Comparison of ENCODE assay signal across 24 mouse cellular contexts in genomic region chr13:20383875-20384274, GRCm38 (mm10).
DNase-seq lines count a peak whose midpoint lies in the region; ATAC-seq and TF ChIP-seq lines count a peak whose summit lies in the region.
"Had no signal": no experiment of that assay in that cellular context is flagged by ENCODE, and none has a peak within 500 bp of the region (broad histone marks: within the 10 kb centered on the region; RNA-seq: fewer than 3 reads in every experiment).

No protein-coding gene starts in this region.

- TF ChIP-seq CTCF in lung, adult 2 months (IDR thresholded peaks at IDR 0.05; ENCODE audit: insufficient read depth, low read length): no peak
- TF ChIP-seq CTCF in ES-Bruce4 (IDR thresholded peaks at IDR 0.05; ENCODE audit: low read depth, low read length): no peak

- ATAC-seq in midbrain, embryonic 16.5 days: no peak
- no peak for ATAC-seq in forebrain, embryonic 12.5 days (ENCODE audit: low FRiP score)
- ATAC-seq: activated CD4-positive, CD25-positive, alpha-beta regulatory T cell, adult 4 months; hindbrain, postnatal 0 days had no signal

- no peaks in the 10 kb centered on the region for H3K36me3 ChIP-seq in ES-Bruce4 (ENCODE audit: control insufficient read depth, insufficient read depth, low read length, poor library complexity, severe bottlenecking)
- no peaks in the 10 kb centered on the region for H3K36me3 ChIP-seq in midbrain, embryonic 16.5 days (ENCODE audit: control insufficient read depth, insufficient read depth, low read length)
- no peaks in the 10 kb centered on the region for H3K36me3 ChIP-seq in forebrain, embryonic 12.5 days (replicated peaks)
- H3K36me3 ChIP-seq: G1E; heart, embryonic 15.5 days; limb, embryonic 15.5 days had no signal

- H3K27me3 ChIP-seq in ES-Bruce4 (ENCODE audit: control insufficient read depth, insufficient read depth, low read length, poor library complexity, severe bottlenecking): no peaks in the 10 kb centered on the region
- no peaks in the 10 kb centered on the region for H3K27me3 ChIP-seq in midbrain, embryonic 16.5 days (ENCODE audit: control insufficient read depth, insufficient read depth, low read depth, low read length)
- H3K27me3 ChIP-seq in forebrain, embryonic 12.5 days: no peaks in the 10 kb centered on the region
- H3K27me3 ChIP-seq: heart, embryonic 15.5 days; limb, embryonic 15.5 days had no signal

- H3K9ac ChIP-seq in ES-Bruce4 (ENCODE audit: low read depth, poor library complexity, severe bottlenecking): no peak overlapping the region
- H3K9ac ChIP-seq in midbrain, embryonic 16.5 days (ENCODE audit: low read depth, low read length): no peak overlapping the region
- H3K9ac ChIP-seq in forebrain, embryonic 12.5 days: no peak overlapping the region
- H3K9ac ChIP-seq: heart, embryonic 15.5 days; limb, embryonic 15.5 days had no signal

- H3K9me3 ChIP-seq in ES-Bruce4 (replicated peaks; ENCODE audit: control insufficient read depth, insufficient read depth, low read length, poor library complexity, severe bottlenecking): 0 out of 2 replicates have a peak, but pooled peaks cover 4% of the 10 kb centered on the region
- no peaks in the 10 kb centered on the region for H3K9me3 ChIP-seq in midbrain, embryonic 16.5 days (replicated peaks; ENCODE audit: control insufficient read depth, low read length, poor library complexity, severe bottlenecking)
- H3K9me3 ChIP-seq in forebrain, embryonic 12.5 days: no peaks in the 10 kb centered on the region
- H3K9me3 ChIP-seq: G1E; heart, embryonic 15.5 days; limb, embryonic 15.5 days had no signal

- no peak overlapping the region for H3K4me2 ChIP-seq in midbrain, embryonic 16.5 days (ENCODE audit: low read length)
- H3K4me2 ChIP-seq in forebrain, embryonic 12.5 days: no peak overlapping the region
- H3K4me2 ChIP-seq: heart, embryonic 15.5 days; limb, embryonic 15.5 days had no signal

- DNase-seq in lung, adult 18-20 months: peak; percentile 9 to 31
- no peak for DNase-seq in lung, adult 2 months
- peak; percentile 34 for DNase-seq in fibroblast of lung, adult 2 months (ENCODE audit: low read depth)
- DNase-seq in lung, postnatal 36 days: peak; percentile 46
- DNase-seq: cerebellum, adult 2 months; cerebellum, postnatal 36 days; gastrocnemius, postnatal 36 days; kidney, adult 2 months; kidney, postnatal 14 days; layer of hippocampus, postnatal 36 days; midbrain, embryonic 14.5 days; retina, postnatal 1 day; right cerebral cortex, postnatal 4 days; thymus, postnatal 36 days had no signal

- TF ChIP-seq EP300 in ES-Bruce4 (IDR thresholded peaks at IDR 0.05; ENCODE audit: insufficient read depth, low read depth, low read length): no peak

- H3K4me3 ChIP-seq in lung, adult 2 months (replicated peaks; ENCODE audit: extremely low read depth, low read depth, low read length): no peak overlapping the region
- no peak overlapping the region for H3K4me3 ChIP-seq in ES-Bruce4 (ENCODE audit: low read depth, low read length)
- no peak overlapping the region for H3K4me3 ChIP-seq in midbrain, embryonic 16.5 days (ENCODE audit: low read depth, low read length)
- no peak overlapping the region for H3K4me3 ChIP-seq in forebrain, embryonic 12.5 days (replicated peaks)
- H3K4me3 ChIP-seq: heart, embryonic 15.5 days; layer of hippocampus, adult 2 months; limb, embryonic 15.5 days; myocyte had no signal

- 76% methylated on average over 1 of the region's 1 CpGs for WGBS in lung, adult 2 months
- WGBS in midbrain, embryonic 16.5 days: 97% methylated on average over 1 of the region's 1 CpGs
- WGBS in forebrain, embryonic 12.5 days: 93% methylated on average over 1 of the region's 1 CpGs

- H3K4me1 ChIP-seq in lung, adult 2 months (ENCODE audit: control insufficient read depth, insufficient read depth, low read length): peaks cover 6% of the 10 kb centered on the region; the same call in 1 of the 2 replicates
- peaks cover 4% of the 10 kb centered on the region for H3K4me1 ChIP-seq in ES-Bruce4 (ENCODE audit: control insufficient read depth, insufficient read depth, low read length)
- no peaks in the 10 kb centered on the region for H3K4me1 ChIP-seq in midbrain, embryonic 16.5 days (ENCODE audit: control insufficient read depth, insufficient read depth, low read length)
- H3K4me1 ChIP-seq in forebrain, embryonic 12.5 days: no peaks in the 10 kb centered on the region
- H3K4me1 ChIP-seq: heart, embryonic 15.5 days; limb, embryonic 15.5 days had no signal

- no peak for TF ChIP-seq POLR2A in lung, adult 2 months (IDR thresholded peaks at IDR 0.05; ENCODE audit: borderline replicate concordance, extremely low read depth, low read depth, low read length)
- no peak for TF ChIP-seq POLR2A in ES-Bruce4 (IDR thresholded peaks at IDR 0.05; ENCODE audit: insufficient read depth, low read length)

- H3K27ac ChIP-seq in ES-Bruce4 (ENCODE audit: insufficient read depth, low read length): peak overlapping the region; percentile 75; the same call in 1 of the 2 replicates
- H3K27ac ChIP-seq in midbrain, embryonic 16.5 days (ENCODE audit: low read length): no peak overlapping the region
- no peak overlapping the region for H3K27ac ChIP-seq in forebrain, embryonic 12.5 days
- H3K27ac ChIP-seq: heart, embryonic 15.5 days; hindbrain, postnatal 0 days; layer of hippocampus, adult 2 months; limb, embryonic 15.5 days had no signal
